Mouse (Mus musculus) right cerebral cortex, postnatal 10 days (tissue): ENCODE data around the gene Smox.

Experiments
- DNase-seq, 2 experiments: peaks; one replicate each; pipeline ENCODE4 v3.0.0; 2021; ENCODE audit warnings: low spot score in 2 of 2

Smox gene

GRCm38 (mm10) chr2:131484182-131484581 lies 7.1 kb upstream of the Smox start:
- no peak for DNase-seq

- no peak for DNase-seq
Observed at GRCm38 (mm10) chr2:131485126-131485525, 6.2 kb upstream of the Smox start.

GRCm38 (mm10) chr2:131486046-131486445 lies 5.2 kb upstream of the Smox start:
- DNase-seq = peak in 1 of 2 experiments; percentile 5

GRCm38 (mm10) chr2:131487337-131487736 lies 4.0 kb upstream of the Smox start:
- no peak for DNase-seq

- DNase-seq = no peak
Observed at GRCm38 (mm10) chr2:131488261-131488660, 3.0 kb upstream of the Smox start.

GRCm38 (mm10) chr2:131488870-131489269 lies 2.4 kb upstream of the Smox start:
- DNase-seq = peak in 1 of 2 experiments; percentile 9

GRCm38 (mm10) chr2:131489591-131489990 lies 1.7 kb upstream of the Smox start:
- DNase-seq = peak in 1 of 2 experiments; percentile 11

GRCm38 (mm10) chr2:131491707-131492595 lies 655 bp downstream of the Smox start:
- peak; percentile 85 to 87 for DNase-seq

- DNase-seq = peak; percentile 26 to 29
Observed at GRCm38 (mm10) chr2:131492596-131493139, 1.4 kb downstream of the Smox start.

- DNase-seq = peak in 1 of 2 experiments; percentile 13
Observed at GRCm38 (mm10) chr2:131493446-131493845, 2.1 kb downstream of the Smox start.

- DNase-seq = no peak
Observed at GRCm38 (mm10) chr2:131495256-131495655, 4.0 kb downstream of the Smox start.

- no peak for DNase-seq
Observed at GRCm38 (mm10) chr2:131496125-131496820, 5.0 kb downstream of the Smox start.

GRCm38 (mm10) chr2:131497224-131497856 lies 6.0 kb downstream of the Smox start:
- no peak for DNase-seq

- DNase-seq = peak; percentile 73 to 76
Observed at GRCm38 (mm10) chr2:131498219-131498618, 6.9 kb downstream of the Smox start.

- no peak for DNase-seq
Observed at GRCm38 (mm10) chr2:131499290-131499845, 8.1 kb downstream of the Smox start.

GRCm38 (mm10) chr2:131501886-131502285 lies 10.6 kb downstream of the Smox start:
- peak; percentile 69 to 82 for DNase-seq

- peak in 1 of 2 experiments; percentile 43 for DNase-seq
Observed at GRCm38 (mm10) chr2:131502561-131502960, 11.3 kb downstream of the Smox start.

GRCm38 (mm10) chr2:131505431-131505830 lies 14.1 kb downstream of the Smox start:
- no peak for DNase-seq

- DNase-seq = peak in 1 of 2 experiments; percentile 66
Observed at GRCm38 (mm10) chr2:131506358-131506757, 15.1 kb downstream of the Smox start.

GRCm38 (mm10) chr2:131508501-131508900 lies 17.2 kb downstream of the Smox start:
- peak; percentile 72 to 84 for DNase-seq

- peak; percentile 81 to 84 for DNase-seq
Observed at GRCm38 (mm10) chr2:131509671-131510313, 18.5 kb downstream of the Smox start.
